Mouse (Mus musculus): ENCODE data around the gene Shc4. TPM values are rescaled to one million over a fixed set of nuclear protein-coding genes. Genes with fewer than 3 reads are reported as not detected.

The Shc4 gene
- total RNA-seq, 2 experiments from 2014 or later: 4.1 to 4.2 TPM

- DNase-seq (ENCODE audit: low spot score in 2 of 2): no peak
These were observed 38.4 kb downstream of the Shc4 start for GRCm38 (mm10) chr2:125685441-125686150.

GRCm38 (mm10) chr2:125684559-125685440, 39.1 kb downstream of the Shc4 start:
- peak in 1 of 2 experiments; percentile 38 for DNase-seq (ENCODE audit: low spot score in 2 of 2)

GRCm38 (mm10) chr2:125683895-125684294, 40.1 kb downstream of the Shc4 start:
- no peak for DNase-seq (ENCODE audit: low spot score in 2 of 2)

- no peak for DNase-seq (ENCODE audit: low spot score in 2 of 2)
These were observed 42.1 kb downstream of the Shc4 start for GRCm38 (mm10) chr2:125681811-125682210.

- DNase-seq (ENCODE audit: low spot score in 2 of 2): peak; percentile 74 to 86
These were observed 50.9 kb downstream of the Shc4 start, which contains the start of gene Eid1 for GRCm38 (mm10) chr2:125672957-125673631. Eid1 (plus strand) TSS chr2:125673095.

GRCm38 (mm10) chr2:125672568-125672956, 51.4 kb downstream of the Shc4 start:
- DNase-seq (ENCODE audit: low spot score in 2 of 2): no peak

GRCm38 (mm10) chr2:125670846-125671245, 53.1 kb downstream of the Shc4 start:
- no peak for DNase-seq (ENCODE audit: low spot score in 2 of 2)

- no peak for DNase-seq (ENCODE audit: low spot score in 2 of 2)
These were observed 56.2 kb downstream of the Shc4 start for GRCm38 (mm10) chr2:125667721-125668120.

- no peak for DNase-seq (ENCODE audit: low spot score in 2 of 2)
These were observed 56.8 kb downstream of the Shc4 start for GRCm38 (mm10) chr2:125667184-125667583.

- DNase-seq (ENCODE audit: low spot score in 2 of 2): no peak
These were observed 57.3 kb downstream of the Shc4 start for GRCm38 (mm10) chr2:125666668-125667067.

GRCm38 (mm10) chr2:125665909-125666308, 58.0 kb downstream of the Shc4 start:
- DNase-seq (ENCODE audit: low spot score in 2 of 2): no peak

GRCm38 (mm10) chr2:125665213-125665612, 58.7 kb downstream of the Shc4 start:
- DNase-seq (ENCODE audit: low spot score in 2 of 2): no peak

- no peak for DNase-seq (ENCODE audit: low spot score in 2 of 2)
These were observed 61.4 kb downstream of the Shc4 start for GRCm38 (mm10) chr2:125662517-125662916.

- DNase-seq (ENCODE audit: low spot score in 2 of 2): no peak
These were observed 62.8 kb downstream of the Shc4 start for GRCm38 (mm10) chr2:125661156-125661555.

- no peak for DNase-seq (ENCODE audit: low spot score in 2 of 2)
These were observed 63.3 kb downstream of the Shc4 start for GRCm38 (mm10) chr2:125660537-125661130.

- DNase-seq (ENCODE audit: low spot score in 2 of 2): peak; percentile 62 to 81
These were observed 64.0 kb downstream of the Shc4 start for GRCm38 (mm10) chr2:125659823-125660536.

- no peak for DNase-seq (ENCODE audit: low spot score in 2 of 2)
These were observed 68.6 kb downstream of the Shc4 start for GRCm38 (mm10) chr2:125655391-125655790.

GRCm38 (mm10) chr2:125653286-125653685, 70.7 kb downstream of the Shc4 start:
- no peak for DNase-seq (ENCODE audit: low spot score in 2 of 2)

- DNase-seq (ENCODE audit: low spot score in 2 of 2): no peak
These were observed 72.4 kb downstream of the Shc4 start for GRCm38 (mm10) chr2:125651563-125651962.

- DNase-seq (ENCODE audit: low spot score in 2 of 2): no peak
These were observed 73.1 kb downstream of the Shc4 start for GRCm38 (mm10) chr2:125650742-125651352.
